Mouse (Mus musculus): ENCODE measurements around the gene Mbnl3. TPM values are rescaled to one million over a fixed set of nuclear protein-coding genes. Genes with fewer than 3 reads are reported as not detected.

Mbnl3 gene
- 24.6 and 33.9 TPM in 2 replicates for total RNA-seq (2015; ENCODE audit: low replicate concordance)
- 15.1 and 15.2 TPM in 2 replicates for total RNA-seq (2017; ENCODE audit: low replicate concordance)

DNA sequence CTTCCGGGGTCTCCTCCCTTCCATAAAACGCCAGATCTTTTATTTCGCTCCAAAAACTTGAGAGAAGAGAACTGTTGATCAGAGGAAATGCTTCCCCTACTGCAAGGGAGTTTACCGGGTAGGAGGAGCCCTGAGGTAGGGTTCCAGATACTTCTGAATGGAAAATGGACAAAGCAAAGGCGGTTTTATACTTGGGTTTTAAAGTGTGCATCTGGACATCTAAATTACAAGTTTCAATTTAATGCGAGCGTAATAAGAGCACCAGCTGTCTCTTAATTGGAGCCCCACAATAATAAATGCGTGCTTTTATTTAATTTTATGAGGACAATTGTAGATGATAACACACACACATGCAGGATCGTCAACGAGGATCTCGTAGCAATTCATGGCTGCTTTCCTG is at the start of gene Mbnl3:
Gene Mbnl3 (minus strand): TSS at position 101 of the 400 bp plus-strand sequence.
- no peak for ATAC-seq (replicated peaks; ENCODE audit: low FRiP score, poor library complexity, severe bottlenecking)

DNA sequence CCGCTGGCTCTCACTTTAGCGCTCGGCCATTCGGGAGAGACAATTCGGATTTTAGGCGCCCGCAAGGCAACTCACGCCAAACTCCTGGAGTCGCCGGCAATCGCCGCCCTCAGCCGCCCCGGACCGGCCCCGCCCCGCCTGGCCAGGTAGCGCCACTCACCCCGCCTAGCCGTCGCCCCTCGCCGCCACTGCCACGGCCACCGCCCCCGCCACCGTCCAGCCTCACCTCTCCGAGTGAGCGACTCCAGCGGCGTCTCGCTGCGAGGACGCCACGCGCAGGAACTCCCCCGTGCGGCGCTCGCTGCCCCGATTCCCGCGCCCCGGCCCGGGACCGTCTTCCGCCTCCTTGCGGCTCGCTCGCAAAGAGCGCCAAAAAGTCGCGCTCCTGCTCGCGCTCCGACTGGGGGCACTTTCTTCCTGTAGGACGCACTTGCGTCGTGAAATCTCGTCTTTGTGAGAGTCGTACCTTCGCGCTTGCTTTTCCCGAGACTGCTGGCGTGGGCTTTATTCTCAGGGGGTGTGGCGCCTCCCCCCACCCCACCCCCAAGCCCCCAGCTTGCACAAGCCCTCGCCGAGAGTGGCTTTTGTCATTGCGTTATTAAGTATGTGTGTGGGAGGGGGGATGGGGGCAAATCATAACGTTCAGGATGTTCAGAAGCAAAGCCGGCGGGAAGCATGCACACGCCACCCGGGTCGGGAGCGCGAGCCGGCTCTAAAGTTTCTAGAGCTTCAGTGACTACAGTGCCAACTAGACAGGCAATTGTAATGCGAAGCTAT is 596 bp downstream of the Mbnl3 start:
- ATAC-seq (replicated peaks; ENCODE audit: low FRiP score, poor library complexity, severe bottlenecking), result peak; percentile 45

DNA sequence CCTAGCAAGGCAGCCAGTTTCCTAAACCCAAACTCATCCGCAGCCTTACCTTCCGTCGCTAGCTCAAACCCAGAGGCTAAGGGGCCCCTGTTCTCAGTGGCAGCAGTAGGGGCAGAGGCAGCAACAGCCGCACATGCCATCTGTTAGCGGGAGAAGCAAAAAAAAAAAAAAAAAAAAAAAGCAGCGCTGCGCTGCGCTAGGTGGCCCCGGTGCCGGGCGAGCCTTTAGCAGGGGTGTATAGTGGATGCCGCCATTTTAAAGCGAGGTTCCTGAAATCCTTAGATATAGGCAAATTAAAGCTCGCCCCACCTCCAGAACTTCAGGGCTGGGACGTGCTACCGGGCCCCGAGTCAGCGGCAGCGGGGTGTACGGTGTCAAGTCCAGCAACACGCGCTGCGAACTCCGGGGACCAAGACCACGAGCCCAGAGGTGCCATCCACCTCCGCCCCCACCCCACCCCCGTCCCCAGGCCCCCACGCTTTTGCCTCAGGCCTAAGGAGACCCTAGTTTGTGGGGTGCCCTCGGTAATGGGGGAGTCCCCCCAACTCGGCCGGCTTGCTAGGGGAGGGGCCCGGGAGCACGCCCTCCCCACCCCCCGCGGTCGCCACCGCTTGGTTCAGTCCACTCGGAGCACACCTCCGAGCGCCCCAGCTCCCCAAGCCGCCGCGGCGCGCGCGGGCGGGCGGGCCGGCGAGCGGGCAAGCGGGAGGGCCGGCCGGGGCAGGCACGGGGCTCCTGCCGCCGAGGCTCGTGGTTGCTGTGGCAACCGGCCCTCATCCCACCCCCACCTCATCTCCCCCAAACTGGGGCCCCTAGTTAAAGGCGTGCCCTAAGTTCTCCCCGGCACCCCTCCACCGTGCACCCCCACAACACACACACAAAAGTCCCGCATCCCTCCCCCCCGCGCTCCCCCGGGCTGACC is 1.4 kb downstream of the Mbnl3 start:
- ATAC-seq (replicated peaks; ENCODE audit: low FRiP score, poor library complexity, severe bottlenecking), result peak; percentile 90

DNA sequence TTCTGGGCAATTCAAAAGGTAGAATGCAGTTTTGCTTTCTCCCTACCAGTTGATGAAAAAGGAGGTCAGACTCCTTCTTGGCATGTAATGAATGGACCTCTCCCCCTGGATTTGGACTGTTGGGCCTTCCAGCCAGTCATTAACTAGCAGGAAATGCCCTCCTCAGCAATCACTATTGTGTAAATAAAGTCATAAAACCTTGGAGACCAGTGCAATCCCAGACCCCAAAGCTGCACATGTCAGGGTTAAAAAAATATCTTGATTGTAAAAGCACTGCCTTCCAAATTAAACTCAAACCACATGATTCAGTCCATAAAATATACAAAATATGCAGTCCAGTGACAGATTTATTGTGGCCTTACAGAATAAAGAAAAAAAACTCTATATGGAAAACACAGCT is 9.3 kb downstream of the Mbnl3 start:
- no peak for ATAC-seq (replicated peaks; ENCODE audit: low FRiP score, poor library complexity, severe bottlenecking)

DNA sequence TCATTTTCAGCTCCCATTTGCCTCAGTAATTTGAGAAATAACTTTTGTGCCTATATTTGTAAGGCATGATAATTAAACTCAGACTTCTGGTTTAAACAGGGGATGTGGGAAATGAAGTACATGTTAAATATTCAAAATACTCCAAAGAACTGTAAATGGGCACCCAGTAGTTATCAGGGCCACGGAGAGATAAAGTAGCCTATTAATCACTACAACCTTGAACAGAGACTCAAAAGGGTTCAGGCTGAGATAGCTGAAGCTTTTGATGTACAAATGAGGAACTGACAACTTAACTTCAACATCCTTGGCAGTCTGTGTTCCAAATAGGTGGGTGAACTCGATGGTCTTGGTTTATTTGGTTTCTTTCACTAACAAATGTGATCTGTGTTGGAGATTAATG is 34.4 kb downstream of the Mbnl3 start:
- no peak for ATAC-seq (replicated peaks; ENCODE audit: low FRiP score, poor library complexity, severe bottlenecking)

DNA sequence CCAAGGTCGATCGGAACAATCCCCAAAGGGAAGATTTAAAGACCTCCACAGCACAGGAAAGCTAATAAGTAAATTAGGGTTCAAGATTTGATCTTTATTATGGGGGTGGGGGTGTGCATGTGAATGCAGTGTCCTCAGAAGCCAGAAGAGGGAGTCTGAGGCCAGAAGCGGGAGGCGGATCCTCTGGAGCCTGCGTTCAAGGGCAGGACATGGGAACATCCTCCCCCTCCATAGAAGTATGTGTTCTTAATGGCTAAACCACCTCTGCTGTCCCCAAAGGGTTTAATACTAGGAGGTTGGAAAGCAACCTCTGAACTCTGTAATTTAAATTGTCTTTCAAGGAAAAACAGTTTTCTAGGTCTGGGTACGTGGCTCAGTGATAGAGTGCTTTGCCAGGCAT is 34.9 kb downstream of the Mbnl3 start:
- ATAC-seq (replicated peaks; ENCODE audit: low FRiP score, poor library complexity, severe bottlenecking), result no peak

DNA sequence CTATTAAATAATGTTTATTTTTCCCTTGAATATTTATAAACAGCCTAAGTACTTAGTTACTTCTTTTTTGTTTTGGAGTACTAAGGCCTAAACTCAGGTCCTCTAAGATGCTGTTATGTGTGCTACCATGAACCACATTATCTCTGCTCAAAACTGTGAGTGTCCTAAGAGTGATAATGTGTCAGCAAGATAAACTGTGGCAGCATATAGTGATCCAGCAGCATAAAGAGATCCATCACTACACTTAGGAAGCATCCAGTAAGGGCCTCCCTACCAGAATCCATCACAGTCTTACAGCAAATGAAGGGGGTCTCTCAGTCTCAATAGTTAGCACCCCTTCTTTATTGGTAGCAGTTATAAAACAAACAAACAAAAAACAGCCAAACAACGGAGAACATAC is 35.9 kb downstream of the Mbnl3 start:
- ATAC-seq (replicated peaks; ENCODE audit: low FRiP score, poor library complexity, severe bottlenecking), result no peak

DNA sequence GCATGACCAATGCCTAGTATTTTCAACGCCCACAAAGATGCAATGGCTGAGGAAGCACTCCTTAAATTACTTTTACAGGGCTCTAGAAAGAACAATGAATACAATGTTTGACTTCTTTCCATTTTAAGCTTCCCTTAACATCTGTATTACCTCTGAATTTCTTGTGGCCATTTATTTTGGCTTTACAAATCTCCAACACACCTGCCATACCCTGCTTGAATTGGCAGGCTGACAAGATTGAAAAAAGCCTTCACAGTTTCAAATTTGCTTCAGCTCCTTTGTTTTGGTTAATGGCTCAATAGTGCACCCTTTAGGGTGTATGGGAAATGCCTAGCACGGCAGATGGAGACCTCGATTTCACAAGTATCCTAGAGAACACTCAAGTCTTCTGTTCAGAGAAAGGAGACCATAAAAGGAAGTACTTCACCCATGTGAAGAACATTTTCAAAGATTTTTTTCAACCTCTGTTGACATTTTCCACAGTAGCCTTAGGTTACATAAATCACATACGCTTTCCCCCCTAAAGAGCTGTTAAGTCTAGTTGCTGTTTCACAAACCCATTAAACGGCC is 36.8 kb downstream of the Mbnl3 start:
- no peak for ATAC-seq (replicated peaks; ENCODE audit: low FRiP score, poor library complexity, severe bottlenecking)

DNA sequence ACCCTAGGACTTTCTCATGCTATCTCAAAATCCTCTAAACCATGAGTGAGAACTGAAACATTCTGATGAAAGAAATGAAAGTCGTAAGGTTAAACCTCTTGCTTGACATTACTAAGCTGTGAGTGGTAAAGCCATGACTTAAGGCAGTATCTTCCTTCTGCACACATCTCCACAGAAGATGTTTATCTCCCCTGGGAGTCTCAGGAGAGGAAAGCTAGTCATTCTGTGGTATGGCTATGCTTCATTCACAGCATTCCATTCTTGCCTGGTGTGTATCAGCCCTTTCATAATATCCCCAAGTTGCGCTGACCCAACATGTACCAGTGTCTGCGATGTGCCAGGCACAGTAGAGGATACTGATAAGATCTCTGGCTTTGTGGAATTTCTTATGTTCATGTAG is 38.4 kb downstream of the Mbnl3 start:
- ATAC-seq (replicated peaks; ENCODE audit: low FRiP score, poor library complexity, severe bottlenecking), result no peak

DNA sequence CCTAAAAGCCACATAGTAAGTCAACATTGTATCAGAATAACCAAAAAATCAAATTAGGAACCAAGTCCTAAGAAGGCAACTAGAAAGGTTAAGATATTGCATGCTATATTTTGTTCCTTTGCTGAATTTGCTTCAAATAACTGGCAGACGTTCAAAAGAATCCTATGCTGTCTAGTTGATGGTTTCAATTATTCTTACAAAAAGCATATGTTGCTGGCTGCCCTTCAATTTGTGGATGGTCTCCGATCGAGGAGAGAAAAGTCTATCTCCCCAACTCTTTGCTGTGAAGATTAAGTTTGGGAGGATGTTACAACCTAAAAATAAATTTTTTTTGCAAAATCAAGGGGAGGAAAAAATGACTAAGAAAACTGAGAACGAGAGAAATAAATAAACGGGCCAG is 41.6 kb downstream of the Mbnl3 start:
- ATAC-seq (replicated peaks; ENCODE audit: low FRiP score, poor library complexity, severe bottlenecking), result no peak

DNA sequence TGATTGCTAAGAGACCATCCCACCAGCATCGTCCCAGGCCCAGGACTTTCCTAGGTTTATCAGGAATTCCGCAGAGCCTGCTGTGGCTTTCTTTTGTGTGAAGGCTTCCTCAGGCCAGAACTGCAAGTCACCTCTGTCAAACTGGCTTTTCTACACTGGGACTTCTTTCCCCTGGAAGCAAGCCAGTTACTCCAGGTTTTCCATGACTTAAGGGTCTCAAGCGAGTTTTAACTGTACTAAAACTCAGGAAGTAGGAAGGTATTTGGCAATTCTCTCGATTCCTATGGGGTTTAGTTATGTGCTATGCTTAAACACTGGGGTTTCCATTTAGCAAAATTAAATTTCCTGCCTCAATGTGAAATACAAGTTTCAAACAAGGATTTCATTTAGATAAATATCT is 57.9 kb downstream of the Mbnl3 start:
- ATAC-seq (replicated peaks; ENCODE audit: low FRiP score, poor library complexity, severe bottlenecking), result no peak

DNA sequence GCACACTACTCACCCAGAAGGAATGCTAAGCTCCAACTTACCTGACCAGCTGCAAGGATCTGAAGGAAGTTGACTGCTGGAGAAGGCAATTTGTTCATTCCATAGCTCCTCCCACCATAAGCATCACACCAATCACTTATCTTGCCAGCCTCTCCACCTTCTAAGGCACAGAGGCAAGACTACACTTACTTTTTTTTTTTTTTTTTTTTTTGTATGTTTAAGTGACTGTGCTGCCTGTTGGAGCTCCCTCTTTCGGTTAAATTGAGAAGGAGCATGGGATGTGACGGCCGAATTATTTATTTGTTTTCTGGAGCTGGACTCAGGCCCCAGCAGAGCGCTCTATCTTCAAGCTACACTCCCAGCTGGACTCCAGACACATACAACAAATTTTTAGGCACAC is 60.0 kb downstream of the Mbnl3 start:
- no peak for ATAC-seq (replicated peaks; ENCODE audit: low FRiP score, poor library complexity, severe bottlenecking)

DNA sequence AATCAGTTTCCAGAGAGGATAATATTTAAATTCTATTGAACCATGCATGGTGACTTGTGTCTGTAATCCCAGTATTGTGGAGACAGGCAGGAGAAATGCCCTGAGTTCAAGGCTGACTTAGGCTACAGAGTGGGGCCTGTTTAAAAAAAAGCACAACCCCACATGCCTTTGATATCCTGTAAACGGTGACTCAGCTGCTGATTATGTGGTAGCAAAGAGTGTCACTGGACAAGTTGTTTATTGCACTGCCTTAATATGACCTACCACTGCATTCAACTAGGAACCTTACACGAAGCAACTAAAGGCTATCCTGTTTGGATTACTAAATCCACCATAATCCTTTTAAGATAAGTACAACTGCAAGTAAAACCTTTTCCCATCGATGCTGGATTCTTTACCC is 66.3 kb downstream of the Mbnl3 start:
- no peak for ATAC-seq (replicated peaks; ENCODE audit: low FRiP score, poor library complexity, severe bottlenecking)

DNA sequence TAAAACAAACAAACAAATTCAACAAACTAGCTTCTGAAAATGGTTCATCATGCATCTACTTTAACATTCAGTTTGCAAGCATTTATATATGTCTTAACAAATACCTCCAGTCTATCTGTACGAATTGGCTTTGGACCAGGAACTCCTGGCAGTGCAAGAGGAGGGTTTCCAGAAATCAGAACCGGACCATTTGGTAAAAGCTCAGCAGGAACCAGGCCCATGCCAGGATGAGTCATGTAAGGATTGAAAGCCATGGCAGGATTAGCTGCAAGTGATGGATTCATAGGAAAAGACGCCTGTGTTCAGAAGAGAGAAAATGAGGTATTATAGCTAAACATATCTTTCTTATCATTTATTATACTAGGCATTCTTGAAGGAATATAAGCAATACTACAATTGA is 75.0 kb downstream of the Mbnl3 start:
- no peak for ATAC-seq (replicated peaks; ENCODE audit: low FRiP score, poor library complexity, severe bottlenecking)

DNA sequence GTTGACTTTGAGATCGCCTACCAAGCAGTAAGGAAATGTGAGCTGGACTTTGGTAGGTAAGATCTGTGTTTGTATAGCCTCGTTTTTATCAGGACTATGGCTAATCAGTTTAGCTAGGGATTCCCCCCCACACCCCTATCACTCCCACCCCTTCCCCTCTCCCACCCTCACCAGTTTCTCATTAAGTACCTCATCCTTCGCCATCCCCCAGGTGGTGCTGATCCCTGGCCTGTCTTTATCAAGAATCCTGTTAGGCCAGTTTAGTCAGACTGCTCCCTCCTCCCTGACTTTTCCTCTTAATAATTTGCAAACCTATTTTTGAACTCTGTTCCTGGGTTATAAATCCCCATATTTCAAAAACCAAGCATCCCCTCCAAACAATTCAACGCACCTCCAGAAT is 103.6 kb downstream of the Mbnl3 start:
- no peak for ATAC-seq (replicated peaks; ENCODE audit: low FRiP score, poor library complexity, severe bottlenecking)

DNA sequence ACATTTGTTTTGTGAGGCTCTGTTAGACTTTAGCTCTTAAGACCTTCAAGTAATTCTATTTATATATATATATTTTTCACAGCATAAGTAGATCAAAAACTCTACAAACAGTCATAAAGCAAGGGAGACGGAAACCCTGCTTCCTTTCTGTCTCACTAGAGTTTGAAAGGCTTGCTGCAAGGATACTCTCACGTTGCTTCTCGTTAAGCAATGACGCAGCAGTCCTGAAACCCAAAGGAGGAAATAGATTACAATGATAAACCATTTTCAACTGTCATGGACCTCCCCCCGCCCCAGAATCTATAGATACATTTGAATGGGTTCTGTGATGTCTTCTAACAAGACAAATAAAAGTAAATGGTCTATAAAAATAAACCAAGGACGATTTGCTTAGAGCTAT is 121.4 kb downstream of the Mbnl3 start:
- ATAC-seq (replicated peaks; ENCODE audit: low FRiP score, poor library complexity, severe bottlenecking), result no peak

DNA sequence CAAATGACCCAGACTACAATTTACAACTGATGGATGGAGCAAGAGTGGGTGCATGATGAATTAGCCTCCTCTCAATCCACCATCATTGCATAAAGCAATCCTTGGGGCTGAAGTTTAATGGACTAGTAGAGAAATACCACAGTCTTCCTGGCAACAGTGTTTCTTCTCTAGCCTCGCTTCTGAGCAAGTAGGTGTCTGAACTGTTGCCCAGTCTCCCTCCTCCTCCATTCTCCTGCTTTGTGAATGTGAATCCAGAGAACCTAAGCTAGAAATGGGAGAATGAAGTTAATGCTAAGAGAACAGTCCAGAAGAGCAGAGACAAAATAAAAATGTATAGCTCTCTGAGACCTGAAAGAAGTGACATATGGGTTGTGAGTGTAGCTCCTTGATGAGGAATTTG is 122.1 kb downstream of the Mbnl3 start:
- ATAC-seq (replicated peaks; ENCODE audit: low FRiP score, poor library complexity, severe bottlenecking), result no peak

DNA sequence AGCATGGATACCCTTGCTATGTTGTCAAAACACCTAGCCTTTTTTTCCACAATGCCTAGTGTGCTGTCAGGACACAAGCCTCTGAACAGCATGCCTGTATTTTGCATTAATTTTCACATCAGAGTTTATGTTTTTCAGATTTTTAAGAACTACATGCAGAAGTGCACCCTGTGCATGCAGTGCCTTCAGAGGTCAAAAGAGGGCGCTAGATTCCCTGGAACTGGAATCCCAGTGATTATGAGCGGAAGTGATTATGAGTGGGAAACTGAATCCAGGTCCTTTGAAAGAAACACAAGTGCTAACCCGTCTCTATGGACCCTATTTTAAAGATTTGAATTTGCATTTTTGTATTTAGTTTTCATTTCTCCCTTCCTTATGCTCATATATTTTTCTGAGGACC is 129.6 kb downstream of the Mbnl3 start:
- no peak for ATAC-seq (replicated peaks; ENCODE audit: low FRiP score, poor library complexity, severe bottlenecking)

Measured in erythroblast, adult 5-6 weeks (primary cell).